Mouse (Mus musculus): ENCODE data around the gene Dlg5. TPM values are rescaled to one million over a fixed set of nuclear protein-coding genes. Genes with fewer than 3 reads are reported as not detected.

Gene Dlg5
- polyA plus RNA-seq, 1 experiment from 2014 or later = 6.0 TPM

DNA sequence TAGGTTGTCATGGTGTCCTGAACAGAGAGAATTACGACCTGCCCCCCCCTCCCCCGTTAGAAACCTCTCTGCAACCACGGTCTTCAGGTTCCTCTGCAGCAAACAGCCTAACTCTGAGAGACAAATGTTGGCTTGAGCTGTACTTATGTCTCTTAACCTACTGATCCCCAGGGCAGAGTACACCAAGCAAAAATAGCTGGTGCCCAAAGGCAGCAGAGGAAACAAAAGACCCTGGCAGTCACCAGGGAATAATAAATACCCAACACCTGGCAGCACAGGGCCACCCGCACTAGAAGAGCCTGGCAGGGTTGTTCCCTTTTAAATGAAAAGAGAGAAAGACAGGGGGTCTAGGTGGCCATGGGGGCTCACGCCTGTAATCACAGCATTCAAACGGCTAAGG lies 4.9 kb downstream of the Dlg5 start:
- no peaks in the 10 kb centered on the region for H3K27me3 ChIP-seq (replicated peaks; ENCODE audit: insufficient read depth, low read length)
- TF ChIP-seq EP300 (IDR thresholded peaks at IDR 0.05) (no peak), CTCF (IDR thresholded peaks at IDR 0.05) (no peak)
- no peaks in the 10 kb centered on the region for H3K9me3 ChIP-seq (ENCODE audit: low read length)
- no peak for DNase-seq (ENCODE audit: low spot score)
- H3K27ac ChIP-seq (ENCODE audit: low read length) = no peak overlapping the region
- no peak overlapping the region for H3K4me2 ChIP-seq (replicated peaks; ENCODE audit: low read depth, low read length)
- H3K36me3 ChIP-seq (ENCODE audit: insufficient read depth, low read length) = no peaks in the 10 kb centered on the region
- H3K4me1 ChIP-seq (ENCODE audit: insufficient read depth, low read depth, low read length) = no peaks in the 10 kb centered on the region
- H3K4me3 ChIP-seq (ENCODE audit: low read depth, low read length) = no peak overlapping the region
- WGBS = 76% methylated on average over 6 of the region's 6 CpGs
- H3K9ac ChIP-seq (replicated peaks; ENCODE audit: low read depth) = no peak overlapping the region
- ATAC-seq = no peak

DNA sequence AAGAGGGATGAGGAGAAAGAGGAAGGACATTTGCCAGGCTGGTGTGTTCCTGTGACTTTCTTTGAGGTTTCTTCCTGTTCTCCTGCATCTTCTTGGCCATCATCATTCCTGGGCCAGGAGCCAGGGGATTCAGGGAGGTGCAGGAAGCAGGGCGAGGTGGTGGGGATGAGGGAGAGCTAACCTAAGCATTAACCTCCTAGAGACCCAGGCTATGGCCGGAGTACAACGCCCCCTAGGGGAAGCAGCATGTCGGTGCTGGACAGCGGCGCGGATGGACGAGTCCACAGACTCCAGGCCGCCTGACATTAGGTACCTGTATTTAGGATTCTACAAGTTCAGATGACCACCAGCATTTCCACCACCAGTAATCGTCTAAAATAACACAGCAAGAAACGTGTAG lies 6.1 kb downstream of the Dlg5 start:
- no peak for DNase-seq (ENCODE audit: low spot score)
- H3K4me2 ChIP-seq (replicated peaks; ENCODE audit: low read depth, low read length) = no peak overlapping the region
- H3K4me3 ChIP-seq (ENCODE audit: low read depth, low read length) = no peak overlapping the region
- H3K4me1 ChIP-seq (ENCODE audit: insufficient read depth, low read depth, low read length) = no peaks in the 10 kb centered on the region
- TF ChIP-seq EP300 (IDR thresholded peaks at IDR 0.05) = no peak
- peak; percentile 55 for TF ChIP-seq CTCF (IDR thresholded peaks at IDR 0.05)
- no peaks in the 10 kb centered on the region for H3K27me3 ChIP-seq (replicated peaks; ENCODE audit: insufficient read depth, low read length)
- no peaks in the 10 kb centered on the region for H3K36me3 ChIP-seq (ENCODE audit: insufficient read depth, low read length)
- no peak overlapping the region for H3K27ac ChIP-seq (ENCODE audit: low read length)
- H3K9me3 ChIP-seq (ENCODE audit: low read length) = no peaks in the 10 kb centered on the region
- H3K9ac ChIP-seq (replicated peaks; ENCODE audit: low read depth) = no peak overlapping the region
- 75% methylated on average over 11 of the region's 11 CpGs for whole genome bisulfite sequencing
- ATAC-seq = no peak

DNA sequence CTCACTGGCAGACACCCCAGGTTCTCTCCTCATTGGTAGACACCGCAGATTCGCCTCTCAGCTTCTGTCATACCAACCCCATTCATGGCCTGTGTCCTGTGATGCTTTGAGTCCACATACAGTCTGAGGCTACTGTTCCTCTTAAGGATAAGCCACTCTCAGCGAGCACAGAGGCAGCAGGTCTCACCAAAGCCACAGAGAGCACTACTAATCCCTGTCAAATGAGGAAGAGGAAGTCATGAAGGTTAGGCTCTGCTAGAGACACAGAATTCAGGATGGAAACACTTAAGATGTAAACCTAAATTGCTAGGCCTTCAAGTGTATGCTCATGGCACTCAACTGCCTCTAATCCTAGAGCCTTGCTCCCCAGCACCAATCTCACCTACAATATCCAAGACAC lies 9.8 kb downstream of the Dlg5 start:
- no peak overlapping the region for H3K27ac ChIP-seq (ENCODE audit: low read length)
- no peaks in the 10 kb centered on the region for H3K9me3 ChIP-seq (ENCODE audit: low read length)
- no peaks in the 10 kb centered on the region for H3K36me3 ChIP-seq (ENCODE audit: insufficient read depth, low read length)
- H3K4me3 ChIP-seq (ENCODE audit: low read depth, low read length) = no peak overlapping the region
- H3K9ac ChIP-seq (replicated peaks; ENCODE audit: low read depth) = no peak overlapping the region
- H3K4me2 ChIP-seq (replicated peaks; ENCODE audit: low read depth, low read length) = no peak overlapping the region
- TF ChIP-seq EP300 (IDR thresholded peaks at IDR 0.05) = no peak
- TF ChIP-seq CTCF (IDR thresholded peaks at IDR 0.05) = no peak
- ATAC-seq (no peak), DNase-seq (ENCODE audit: low spot score) (no peak)
- H3K4me1 ChIP-seq (ENCODE audit: insufficient read depth, low read depth, low read length) = no peaks in the 10 kb centered on the region
- WGBS = 92% methylated on average over 3 of the region's 3 CpGs
- no peaks in the 10 kb centered on the region for H3K27me3 ChIP-seq (replicated peaks; ENCODE audit: insufficient read depth, low read length)

DNA sequence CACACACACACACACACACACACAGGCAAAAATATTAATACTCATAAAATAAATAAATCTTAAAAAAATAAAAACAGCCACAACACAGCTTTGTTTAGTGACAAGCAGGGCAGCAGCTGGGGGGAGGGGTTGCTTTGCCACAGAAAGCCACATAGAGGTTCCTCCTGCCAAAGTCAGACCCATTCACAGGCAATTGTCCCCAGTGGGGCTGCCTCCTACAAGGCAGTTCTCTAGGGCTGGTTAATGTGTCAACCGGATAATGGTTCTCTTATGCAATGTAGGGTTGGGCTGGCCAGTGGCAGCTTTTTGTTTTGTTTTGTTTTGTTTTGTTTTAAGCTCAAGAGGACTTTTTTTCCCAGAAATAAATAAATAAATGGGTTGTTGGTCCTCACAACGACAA lies 11.3 kb downstream of the Dlg5 start:
- no peaks in the 10 kb centered on the region for H3K36me3 ChIP-seq (ENCODE audit: insufficient read depth, low read length)
- H3K9ac ChIP-seq (replicated peaks; ENCODE audit: low read depth) = no peak overlapping the region
- H3K4me3 ChIP-seq (ENCODE audit: low read depth, low read length) = no peak overlapping the region
- H3K27me3 ChIP-seq (replicated peaks; ENCODE audit: insufficient read depth, low read length) = no peaks in the 10 kb centered on the region
- 36% methylated on average over 2 of the region's 2 CpGs for WGBS
- H3K4me2 ChIP-seq (replicated peaks; ENCODE audit: low read depth, low read length) = no peak overlapping the region
- peaks cover 2% of the 10 kb centered on the region; the same call in 1 of the 2 replicates for H3K4me1 ChIP-seq (ENCODE audit: insufficient read depth, low read depth, low read length)
- peak; percentile 53; the same call in 1 of the 2 replicates for ATAC-seq
- no peak for DNase-seq (ENCODE audit: low spot score)
- 0 out of 2 replicates have a peak overlapping the region, but pooled peaks have one; percentile 1 for H3K27ac ChIP-seq (ENCODE audit: low read length)
- no peaks in the 10 kb centered on the region for H3K9me3 ChIP-seq (ENCODE audit: low read length)
- TF ChIP-seq CTCF (IDR thresholded peaks at IDR 0.05) (no peak), EP300 (IDR thresholded peaks at IDR 0.05) (no peak)

DNA sequence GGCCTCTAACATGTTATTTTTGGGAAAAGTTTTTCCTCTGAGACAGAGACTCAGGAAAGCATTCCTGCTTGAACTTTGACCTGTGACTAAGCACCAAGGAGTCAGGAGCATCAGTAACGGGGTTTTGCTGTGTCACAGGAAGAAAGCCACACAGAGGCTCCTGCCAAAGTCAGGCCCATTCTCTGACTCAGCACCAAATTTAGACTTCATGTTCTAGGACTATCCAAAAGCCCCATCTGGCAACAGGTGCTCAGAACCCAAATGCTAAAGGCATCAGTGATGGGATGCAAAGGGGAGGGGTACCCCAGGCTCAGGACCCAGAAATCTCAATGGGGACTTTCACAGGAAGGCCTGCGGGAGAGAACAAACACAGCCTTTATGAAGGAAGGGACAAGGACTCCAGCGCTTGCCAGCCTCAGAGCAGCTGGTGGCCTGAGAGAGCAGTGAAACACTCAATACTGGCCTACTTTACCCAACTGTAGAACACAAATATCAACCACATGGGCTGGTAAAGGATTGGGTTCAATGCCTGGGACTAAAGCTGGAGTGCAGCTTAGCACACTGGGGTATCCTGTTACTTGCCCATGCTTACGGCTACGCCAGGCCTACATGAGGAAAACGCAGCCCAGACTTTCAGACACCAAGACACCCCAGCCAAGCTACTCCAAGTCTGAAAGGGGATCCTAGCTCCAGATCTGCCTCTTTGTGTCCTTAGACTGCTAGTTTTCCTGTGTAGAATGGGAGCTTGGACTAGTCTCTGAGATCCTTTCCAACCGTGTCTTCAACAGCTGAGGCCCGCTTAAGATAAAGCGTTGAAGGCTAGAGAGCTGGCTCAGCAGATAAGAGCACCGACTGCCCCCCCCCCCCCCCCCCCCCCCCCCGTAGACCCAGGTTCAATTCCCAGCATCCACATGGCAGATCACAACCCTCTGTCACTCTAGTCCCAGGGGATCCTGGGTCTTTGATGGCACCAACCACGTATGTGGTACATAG lies 12.8 kb downstream of the Dlg5 start:
- Histone ChIP-seq H3K36me3 (ENCODE audit: insufficient read depth, low read length) (no peaks in the 10 kb centered on the region), H3K4me3 (ENCODE audit: low read depth, low read length) (no peak overlapping the region), H3K4me2 (replicated peaks; ENCODE audit: low read depth, low read length) (no peak overlapping the region), H3K27me3 (replicated peaks; ENCODE audit: insufficient read depth, low read length) (no peaks in the 10 kb centered on the region), H3K9me3 (ENCODE audit: low read length) (no peaks in the 10 kb centered on the region), H3K9ac (replicated peaks; ENCODE audit: low read depth) (no peak overlapping the region), H3K27ac (ENCODE audit: low read length) (no peak overlapping the region), H3K4me1 (ENCODE audit: insufficient read depth, low read depth, low read length) (peaks cover 2% of the 10 kb centered on the region; the same call in 1 of the 2 replicates)
- WGBS = 59% methylated on average over 12 of the region's 12 CpGs
- TF ChIP-seq EP300 (IDR thresholded peaks at IDR 0.05) (no peak), CTCF (IDR thresholded peaks at IDR 0.05) (no peak)
- ATAC-seq (no peak), DNase-seq (ENCODE audit: low spot score) (no peak)

DNA sequence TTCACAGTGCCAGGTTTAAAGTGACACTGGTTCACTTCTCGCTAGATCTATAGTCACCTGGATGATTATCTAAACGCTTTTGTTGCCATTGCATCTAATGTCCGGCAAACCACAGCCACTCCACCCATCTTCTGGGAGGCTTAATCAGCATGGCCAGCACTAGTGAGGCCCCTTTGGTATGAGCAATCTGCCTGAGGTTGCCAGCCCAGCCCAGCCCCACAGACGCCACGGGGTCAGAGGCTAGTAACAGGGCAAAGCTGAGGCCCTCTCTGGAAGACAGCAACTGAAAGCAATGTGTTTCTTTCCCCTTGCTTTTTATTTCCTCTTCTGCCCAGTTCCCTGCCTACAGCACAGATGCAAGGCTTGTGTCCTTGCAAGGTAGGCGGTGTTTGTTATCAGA lies 17.2 kb downstream of the Dlg5 start:
- Histone ChIP-seq H3K9ac (replicated peaks; ENCODE audit: low read depth) (no peak overlapping the region), H3K36me3 (ENCODE audit: insufficient read depth, low read length) (no peaks in the 10 kb centered on the region), H3K9me3 (ENCODE audit: low read length) (no peaks in the 10 kb centered on the region), H3K4me3 (ENCODE audit: low read depth, low read length) (no peak overlapping the region), H3K27me3 (replicated peaks; ENCODE audit: insufficient read depth, low read length) (no peaks in the 10 kb centered on the region), H3K4me2 (replicated peaks; ENCODE audit: low read depth, low read length) (no peak overlapping the region), H3K4me1 (ENCODE audit: insufficient read depth, low read depth, low read length) (peaks cover 5% of the 10 kb centered on the region; the same call in 1 of the 2 replicates), H3K27ac (ENCODE audit: low read length) (no peak overlapping the region)
- 72% methylated on average over 6 of the region's 6 CpGs for WGBS
- DNase-seq (ENCODE audit: low spot score) = no peak
- no peak for TF ChIP-seq CTCF (IDR thresholded peaks at IDR 0.05)
- no peak for TF ChIP-seq EP300 (IDR thresholded peaks at IDR 0.05)
- ATAC-seq = no peak
